Mouse (Mus musculus) large intestine, adult 2 months (tissue): ENCODE measurements around the gene Tmem80. TPM values are rescaled to one million over a fixed set of nuclear protein-coding genes. Genes with fewer than 3 reads are reported as not detected.

ENCODE experiments used
- DNase-seq: peaks from one replicate; pipeline ENCODE4 v3.0.0-alpha.2; 2012; ENCODE audit warnings: low read depth, low spot score
- WGBS: fragments of 180-500 bp; shearing (Covaris S2); methylation state at CpG from one replicate; pipeline ENCODE4 v1.1.7; 2018; 5-methylcytosine and 5-hydroxymethylcytosine counted together
- polyA plus RNA-seq: library from polyadenylated mRNA; depleted of rRNA; stranded (reverse); fragments of >200 nt; gene quantifications from 2 replicates; pipeline ENCODE4 v1.2.3, GENCODE M21; 2012

The Tmem80 gene
- polyA plus RNA-seq, 1 experiment: 33.3 TPM

GRCm38 (mm10) chr7:141351061-141351460 is 23.5 kb downstream of the Tmem80 start:
- WGBS: 34% methylated on average over 6 of the region's 6 CpGs
- DNase-seq: no peak

GRCm38 (mm10) chr7:141355051-141355450 is 27.5 kb downstream of the Tmem80 start:
- 88% methylated on average over 8 of the region's 8 CpGs for WGBS
- no peak for DNase-seq

- 79% methylated on average over 12 of the region's 12 CpGs for WGBS
- no peak for DNase-seq
Observed at GRCm38 (mm10) chr7:141355626-141356326, 28.2 kb downstream of the Tmem80 start.

GRCm38 (mm10) chr7:141356971-141357370 is 29.4 kb downstream of the Tmem80 start:
- 61% methylated on average over 14 of the region's 14 CpGs for WGBS
- DNase-seq: no peak

- WGBS: 11% methylated on average over 24 of the region's 24 CpGs
- peak; percentile 85 for DNase-seq
Observed at GRCm38 (mm10) chr7:141361510-141361909, 34.0 kb downstream of the Tmem80 start.

- WGBS: 53% methylated on average over 4 of the region's 4 CpGs
- no peak for DNase-seq
Observed at GRCm38 (mm10) chr7:141363106-141363751, 35.7 kb downstream of the Tmem80 start.

GRCm38 (mm10) chr7:141363752-141364125 is 36.2 kb downstream of the Tmem80 start:
- 85% methylated on average over 2 of the region's 2 CpGs for WGBS
- no peak for DNase-seq

- 86% methylated on average over 5 of the region's 5 CpGs for WGBS
- DNase-seq: no peak
Observed at GRCm38 (mm10) chr7:141364349-141365048, 37.0 kb downstream of the Tmem80 start.

- 75% methylated on average over 3 of the region's 3 CpGs for WGBS
- no peak for DNase-seq
Observed at GRCm38 (mm10) chr7:141365049-141365445, 37.5 kb downstream of the Tmem80 start.

GRCm38 (mm10) chr7:141367358-141367757 is 39.8 kb downstream of the Tmem80 start:
- no peak for DNase-seq
- 91% methylated on average over 4 of the region's 4 CpGs for WGBS

GRCm38 (mm10) chr7:141369918-141370317 is 42.4 kb downstream of the Tmem80 start:
- 53% methylated on average over 5 of the region's 5 CpGs for WGBS
- no peak for DNase-seq

GRCm38 (mm10) chr7:141371942-141372595 is 44.5 kb downstream of the Tmem80 start:
- no peak for DNase-seq
- WGBS: 15% methylated on average over 6 of the region's 6 CpGs

- WGBS: 67% methylated on average over 6 of the region's 6 CpGs
- no peak for DNase-seq
Observed at GRCm38 (mm10) chr7:141373611-141374010, 46.1 kb downstream of the Tmem80 start.

GRCm38 (mm10) chr7:141374399-141374798 is 46.9 kb downstream of the Tmem80 start:
- DNase-seq: no peak

- DNase-seq: no peak
- WGBS: 19% methylated on average over 4 of the region's 4 CpGs
Observed at GRCm38 (mm10) chr7:141379584-141379983, 52.0 kb downstream of the Tmem80 start.

GRCm38 (mm10) chr7:141381068-141381835 is 53.7 kb downstream of the Tmem80 start:
- DNase-seq: no peak
- WGBS: 57% methylated on average over 4 of the region's 4 CpGs
